Mouse (Mus musculus) left cerebral cortex, postnatal 10 days (tissue): ENCODE data around the gene Adck2. TPM values are rescaled to one million over a fixed set of nuclear protein-coding genes. Genes with fewer than 3 reads are reported as not detected.
A peak's percentile ranks its signal among the peaks of the same experiment; 100 is the strongest.

ENCODE experiments used
- DNase-seq, 2 experiments: peaks; one replicate each; pipeline ENCODE4 v3.0.0; 2021 to 2022; ENCODE audit warnings: low spot score in 2 of 2, mixed read lengths in 1 of 2; ENCODE audit errors: extremely low spot score in 1 of 2
- intact Hi-C: fragments of 180-260 bp; cut with DNase I; formaldehyde crosslinking; loops from one replicate; pipeline ENCODE4 v1.15.1; 2025
- total RNA-seq, 2 experiments: library from RNA; stranded (reverse); gene quantifications; 2 replicates each; pipeline ENCODE4 v1.2.3; 2021

Gene Adck2
- total RNA-seq, 2 experiments from 2014 or later: 24.2 to 29.8 TPM

GRCm38 (mm10) chr6:39555648-39555945 lies 18.1 kb upstream of the Adck2 start:
- DNase-seq: no peak
- intact Hi-C loops: loop anchor here (5.0 kb wide), 1 partner anchor 43 kb away; no protein-coding TSS in a partner anchor

- intact Hi-C loops: loop anchor here (5.0 kb wide), 1 partner anchor 45 kb away; no protein-coding TSS in a partner anchor
- peak in 1 of 2 experiments; percentile 51 for DNase-seq
These were observed 16.6 kb upstream of the Adck2 start for GRCm38 (mm10) chr6:39556900-39557659.

- intact Hi-C loops: loop anchor here (5.0 kb wide), 1 partner anchor 45 kb away; no protein-coding TSS in a partner anchor
- peak; percentile 84 to 95 for DNase-seq
These were observed 15.9 kb upstream of the Adck2 start, which contains the start of gene Dennd2a for GRCm38 (mm10) chr6:39557723-39558261. Gene Dennd2a, minus strand, starts transcription at chr6:39557867.

GRCm38 (mm10) chr6:39559276-39559939 lies 14.3 kb upstream of the Adck2 start:
- no peak for DNase-seq
- intact Hi-C loops: loop anchor here (5.0 kb wide), 1 partner anchor 47 kb away; no protein-coding TSS in a partner anchor

GRCm38 (mm10) chr6:39562166-39563015 lies 11.3 kb upstream of the Adck2 start:
- peak; percentile 71 to 90 for DNase-seq
- intact Hi-C loops: loop anchor here (2.0 kb wide), 1 partner anchor 100 kb away; no protein-coding TSS in a partner anchor

GRCm38 (mm10) chr6:39567528-39567927 lies 6.1 kb upstream of the Adck2 start:
- DNase-seq: no peak
- intact Hi-C loops: loop anchor here (5.0 kb wide), 1 partner anchor 150 kb away; no protein-coding TSS in a partner anchor

- intact Hi-C loops: no loop called here
- no peak for DNase-seq
These were observed 3.2 kb upstream of the Adck2 start for GRCm38 (mm10) chr6:39570426-39570825.

- intact Hi-C loops: no loop called here
- no peak for DNase-seq
These were observed 839 bp downstream of the Adck2 start for GRCm38 (mm10) chr6:39574555-39574869.

GRCm38 (mm10) chr6:39574951-39575350 lies 1.3 kb downstream of the Adck2 start:
- intact Hi-C loops: no loop called here

GRCm38 (mm10) chr6:39579552-39579951 lies 5.9 kb downstream of the Adck2 start:
- intact Hi-C loops: no loop called here
- no peak for DNase-seq

More at GRCm38 (mm10) chr6:39574951-39575350, 1.3 kb downstream of the Adck2 start:
- no peak for DNase-seq

GRCm38 (mm10) chr6:39580558-39580957 lies 6.9 kb downstream of the Adck2 start:
- intact Hi-C loops: no loop called here
- no peak for DNase-seq

GRCm38 (mm10) chr6:39581087-39581784 lies 7.6 kb downstream of the Adck2 start:
- intact Hi-C loops: no loop called here
- no peak for DNase-seq

GRCm38 (mm10) chr6:39585517-39585916 lies 11.8 kb downstream of the Adck2 start, which contains the start of gene Gm42420:
Gene Gm42420, plus strand, starts transcription at chr6:39585753.
- DNase-seq: no peak

GRCm38 (mm10) chr6:39591481-39591880 lies 17.8 kb downstream of the Adck2 start:
- intact Hi-C loops: no loop called here
- DNase-seq: no peak

More at GRCm38 (mm10) chr6:39585517-39585916, 11.8 kb downstream of the Adck2 start, which contains the start of gene Gm42420:
- intact Hi-C loops: no loop called here

- intact Hi-C loops: no loop called here
- peak; percentile 91 to 96 for DNase-seq
These were observed 18.9 kb downstream of the Adck2 start, which contains the start of gene Ndufb2 for GRCm38 (mm10) chr6:39592401-39593214. Gene Ndufb2, plus strand, starts transcription at chr6:39592574.

GRCm38 (mm10) chr6:39600851-39601250 lies 27.2 kb downstream of the Adck2 start:
- intact Hi-C loops: no loop called here
- no peak for DNase-seq

- no peak for DNase-seq
- intact Hi-C loops: no loop called here
These were observed 28.2 kb downstream of the Adck2 start for GRCm38 (mm10) chr6:39601828-39602227.
